Mouse (Mus musculus): ENCODE measurements around the gene Avil. TPM values are rescaled to one million over a fixed set of nuclear protein-coding genes. Genes with fewer than 3 reads are reported as not detected.
A peak's percentile ranks its signal among the peaks of the same experiment; 100 is the strongest.

The Avil gene
- total and polyA plus RNA-seq, 3 experiments, result 10.1 to 49.7 (median 16.0) TPM

- TF ChIP-seq ZMIZ1 (IDR thresholded peaks at IDR 0.05; ENCODE audit: low read depth, low read length), result peak; percentile 57; the same call in 1 of the 2 replicates
- TF ChIP-seq CHD1 (IDR thresholded peaks at IDR 0.05; ENCODE audit: low read depth, low read length), result no peak
- TF ChIP-seq GATA1 (IDR thresholded peaks at IDR 0.05; ENCODE audit: low read depth, low read length), result no peak
- peak; percentile 64 for TF ChIP-seq TBP (IDR thresholded peaks at IDR 0.05; ENCODE audit: low read depth, low read length)
- TF ChIP-seq NRF1 (IDR thresholded peaks at IDR 0.05; ENCODE audit: insufficient read depth, low read depth, low read length, poor library complexity, severe bottlenecking), result no peak
Measured at GRCm38 (mm10) chr10:127030336-127031296, 30.1 kb downstream of the Avil start, which contains the start of gene Tsfm (continued).

- TF ChIP-seq UBTF (IDR thresholded peaks at IDR 0.05; ENCODE audit: borderline replicate concordance, insufficient read depth, low read depth, low read length) (no peak), EP300 (IDR thresholded peaks at IDR 0.05; ENCODE audit: low read depth in 1 of 2, low read length in 2 of 2) (no peak), USF2 (IDR thresholded peaks at IDR 0.05; ENCODE audit: borderline replicate concordance in 1 of 2, insufficient read depth in 1 of 2, low read depth in 1 of 2, low read length in 2 of 2) (no peak), JUND (IDR thresholded peaks at IDR 0.05; ENCODE audit: low read depth, low read length) (no peak), POLR2AphosphoS2 (IDR thresholded peaks at IDR 0.05; ENCODE audit: low read length) (no peak), MYC (IDR thresholded peaks at IDR 0.05; ENCODE audit: low read depth, low read length) (no peak), SIN3A (IDR thresholded peaks at IDR 0.05; ENCODE audit: low read length) (no peak), E2F4 (IDR thresholded peaks at IDR 0.05; ENCODE audit: borderline replicate concordance, low read depth, low read length) (no peak), ZNF384 (IDR thresholded peaks at IDR 0.05; ENCODE audit: low read depth, low read length) (no peak), MAZ (IDR thresholded peaks at IDR 0.05; ENCODE audit: low read depth, low read length) (no peak), BHLHE40 (IDR thresholded peaks at IDR 0.05; ENCODE audit: borderline replicate concordance, low read depth, low read length) (no peak), NRF1 (IDR thresholded peaks at IDR 0.05; ENCODE audit: insufficient read depth, low read depth, low read length, poor library complexity, severe bottlenecking) (no peak), CHD1 (IDR thresholded peaks at IDR 0.05; ENCODE audit: low read depth, low read length) (no peak)
- Histone ChIP-seq H3K4me3 (ENCODE audit: control insufficient read depth in 1 of 2, insufficient read depth in 1 of 2, low read depth in 2 of 2, low read length in 2 of 2) (no peak overlapping the region), H3K9me3 (replicated peaks; ENCODE audit: insufficient read depth, low read length) (no peaks in the 10 kb centered on the region), H3K27ac (ENCODE audit: control insufficient read depth, low read depth, low read length) (no peak overlapping the region), H3K79me2 (ENCODE audit: control insufficient read depth, insufficient read depth, low read length, poor library complexity) (peaks cover 12% of the 10 kb centered on the region), H3K27me3 (ENCODE audit: control insufficient read depth in 1 of 2, insufficient read depth in 2 of 2, low read length in 2 of 2) (no peaks in the 10 kb centered on the region), H3K36me3 (ENCODE audit: control insufficient read depth in 1 of 2, insufficient read depth in 2 of 2, low read length in 2 of 2) (peaks cover under 1 to 10% of the 10 kb centered on the region in 2 experiments; a peak in 3 of 4 replicates), H3K9ac (ENCODE audit: control insufficient read depth, low read depth, low read length, poor library complexity, severe bottlenecking) (no peak overlapping the region), H3K4me1 (ENCODE audit: control insufficient read depth in 1 of 2, insufficient read depth in 2 of 2, low read length in 2 of 2) (peaks cover 0 to 9% of the 10 kb centered on the region in 2 experiments; a peak in 2 of 4 replicates)
- DNase-seq (ENCODE audit: low read depth, low spot score), result no peak
Measured at GRCm38 (mm10) chr10:127033301-127033741, 32.8 kb downstream of the Avil start.
